Mouse (Mus musculus) megakaryocyte-erythroid progenitor cell, adult 5 weeks (primary cell): Measurements from ENCODE around the gene Olfr1443. TPM values are rescaled to one million over a fixed set of nuclear protein-coding genes. Genes with fewer than 3 reads are reported as not detected.

Source experiments
- polyA plus RNA-seq: library from polyadenylated mRNA; stranded (reverse); fragments of >175 nt; gene quantifications from 2 replicates; pipeline ENCODE4 v1.2.3, GENCODE M21; 2012

Gene Olfr1443
- polyA plus RNA-seq: not detected in 2 replicates

GRCm38 (mm10) chr19:12677812-12678211 is at the start of gene Olfr1443:
TSS of gene Olfr1443 (plus strand) at chr19:12678112.

GRCm38 (mm10) chr19:12633176-12633575 is 44.7 kb upstream of the Olfr1443 start, which contains the start of gene Glyat:
TSS of gene Glyat (plus strand) at chr19:12633308.

DNA sequence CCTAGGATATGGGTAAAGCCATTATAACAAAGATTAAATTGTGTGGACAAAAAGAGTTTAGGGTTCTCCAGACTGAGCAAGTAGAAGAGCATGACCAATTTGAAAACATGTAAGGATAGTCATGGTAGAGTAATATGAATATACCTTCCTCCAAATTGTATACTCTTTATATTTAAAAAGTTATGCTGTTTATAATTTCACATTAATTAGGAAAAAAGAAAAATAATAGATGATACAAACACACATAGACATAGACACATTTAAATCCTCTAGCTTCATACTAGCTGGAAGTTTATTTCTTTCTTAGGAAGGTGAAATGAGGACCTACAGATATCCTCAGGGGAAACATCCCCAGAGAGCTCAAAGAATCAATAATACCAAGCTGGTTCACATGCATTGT is 7.8 kb upstream of the Olfr1443 start, which contains the start of gene Olfr1442:
Gene Olfr1442 (plus strand): TSS at position 301 of the 400 bp plus-strand sequence.

DNA sequence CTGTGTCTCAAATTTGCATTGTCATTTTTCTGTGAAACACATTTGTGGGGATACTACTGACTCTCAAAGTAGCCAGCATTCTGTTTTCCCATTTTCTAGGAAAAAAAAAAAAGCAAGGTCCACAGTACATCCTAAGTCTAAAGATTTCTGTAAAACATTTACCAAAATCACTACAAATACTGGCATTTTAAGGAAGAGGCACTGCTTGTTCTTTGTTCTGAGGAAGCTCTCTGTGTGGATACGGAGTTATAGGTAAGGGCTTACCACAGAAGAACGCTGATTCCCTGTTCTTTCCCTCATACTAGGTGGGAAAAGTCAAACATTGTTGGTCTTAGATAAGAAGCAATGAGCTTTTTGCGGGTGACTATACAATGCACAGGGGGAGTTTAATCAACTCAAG is 17.7 kb downstream of the Olfr1443 start, which contains the start of gene Keg1:
Gene Keg1 (plus strand): TSS at position 197 of the 400 bp plus-strand sequence.

Other genes with a start within 250 kb of the Olfr1443 start
- gene Mpeg1, start 217.3 kb upstream of the Olfr1443 start, polyA plus RNA-seq: 5.2 and 9.2 TPM in 2 replicates
- 9.8 and 14.3 TPM in 2 replicates for gene Dtx4, start 176.7 kb upstream of the Olfr1443 start, polyA plus RNA-seq
- 3.4 and 5.0 TPM in 2 replicates for gene Fam111a, start 132.4 kb upstream of the Olfr1443 start, polyA plus RNA-seq
- gene Gm4952, start 78.1 kb upstream of the Olfr1443 start, polyA plus RNA-seq: not detected in 2 replicates
- gene Glyat, start 44.8 kb upstream of the Olfr1443 start, polyA plus RNA-seq: 0.05 TPM in 1 of 2 replicates, not detected in the other
- gene Olfr1442, start 7.7 kb upstream of the Olfr1443 start, polyA plus RNA-seq: not detected in 2 replicates
- not detected in 2 replicates for gene Keg1, start 17.7 kb downstream of the Olfr1443 start, polyA plus RNA-seq
- 0.10 and 0.22 TPM in 2 replicates for gene Cntf, start 87.5 kb downstream of the Olfr1443 start, polyA plus RNA-seq
- 35.3 and 51.8 TPM in 2 replicates for gene Zfp91, start 118.0 kb downstream of the Olfr1443 start, polyA plus RNA-seq
- gene Lpxn, start 118.1 kb downstream of the Olfr1443 start, polyA plus RNA-seq: 0.18 and 0.88 TPM in 2 replicates
- not detected in 2 replicates for gene Gm5244, start 168.6 kb downstream of the Olfr1443 start, polyA plus RNA-seq
- not detected in 2 replicates for gene Olfr1444, start 179.2 kb downstream of the Olfr1443 start, polyA plus RNA-seq
- gene Olfr1445, start 205.7 kb downstream of the Olfr1443 start, polyA plus RNA-seq: not detected in 2 replicates
- not detected in 2 replicates for gene Olfr1446, start 215.4 kb downstream of the Olfr1443 start, polyA plus RNA-seq
- not detected in 2 replicates for gene Olfr1447, start 225.6 kb downstream of the Olfr1443 start, polyA plus RNA-seq
- not detected in 2 replicates for gene Olfr1448, start 246.3 kb downstream of the Olfr1443 start, polyA plus RNA-seq